Mouse (Mus musculus) right cerebral cortex, postnatal 10 days (tissue): ENCODE data around the gene Zswim7.
"Not testable (repeated sequence)": the region's sequence is repeated elsewhere in the genome, so short reads cannot be mapped to it uniquely, and the experiment has no call there.

Experiments
- DNase-seq, 2 experiments: peaks; one replicate each; pipeline ENCODE4 v3.0.0; 2021; ENCODE audit warnings: low spot score in 2 of 2

Gene Zswim7

DNA sequence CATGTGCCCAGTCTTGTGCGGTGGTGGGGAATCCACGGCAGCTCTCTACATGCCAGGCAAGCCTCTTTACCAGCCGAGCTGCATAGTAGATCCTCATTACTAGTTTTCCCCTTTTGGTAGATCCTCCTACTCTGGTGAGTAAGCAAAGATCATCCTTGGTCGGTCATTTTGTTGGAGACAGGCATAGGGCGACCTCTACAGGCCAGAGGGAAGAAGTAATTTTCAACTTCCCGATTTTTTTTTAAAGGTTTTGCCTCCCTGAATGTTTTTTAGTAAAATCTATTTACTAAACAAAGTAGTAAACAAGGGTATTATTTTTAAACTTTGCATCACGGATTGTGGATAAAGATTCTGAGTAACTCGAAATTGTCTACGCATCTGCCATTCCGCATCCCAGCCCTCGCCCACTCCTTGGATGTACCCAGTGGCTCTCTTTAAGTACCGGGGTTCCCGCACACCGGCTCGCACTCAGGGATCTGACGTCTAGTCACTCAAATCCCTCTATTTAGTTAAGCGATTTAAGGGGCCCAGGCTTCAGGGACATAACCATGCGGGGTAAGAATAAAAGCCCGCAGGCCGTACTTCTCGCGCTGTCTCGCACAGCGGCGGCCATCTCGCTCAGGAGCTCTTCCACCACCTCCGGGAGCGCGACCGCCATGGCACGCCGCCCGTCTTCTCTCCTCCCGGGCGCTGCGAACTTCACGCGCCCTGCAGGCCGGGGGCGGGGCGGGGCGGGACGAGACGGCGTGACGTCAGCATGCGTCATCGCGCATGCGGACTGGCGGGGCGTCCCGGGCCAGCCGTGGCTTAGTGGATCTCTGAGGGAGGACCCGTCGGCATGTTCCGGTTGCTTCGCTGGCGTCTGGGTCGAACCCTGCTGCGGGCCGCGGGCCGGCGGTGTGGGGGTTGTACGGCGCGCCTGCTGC lies at the start of gene Zswim7, which contains the start of gene Ttc19:
Zswim7 (minus strand) TSS at position 701 of the 926 bp plus-strand sequence.
Ttc19 (plus strand) TSS at position 799 of the 926 bp plus-strand sequence.
- peak; percentile 94 to 95 for DNase-seq

DNA sequence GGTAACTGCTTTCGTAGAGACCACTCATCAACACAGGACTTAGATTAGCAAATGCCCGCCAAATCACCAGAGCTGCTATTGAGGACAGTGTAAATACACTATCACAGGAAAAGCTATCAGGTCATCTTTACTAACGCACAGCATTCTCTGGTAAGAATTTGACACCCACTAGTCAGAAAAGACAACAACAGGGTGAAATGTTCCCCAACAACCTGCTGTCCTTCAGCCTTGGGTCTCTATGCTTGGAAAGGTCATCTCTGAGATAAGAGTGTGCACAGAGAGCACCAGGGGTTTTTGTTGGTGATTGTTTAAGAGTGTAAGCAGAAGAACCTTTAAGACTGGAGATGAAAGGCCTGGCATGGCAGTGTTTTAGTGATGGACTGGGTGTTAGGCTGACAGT lies 42.5 kb upstream of the Zswim7 start:
- DNase-seq, result no peak

DNA sequence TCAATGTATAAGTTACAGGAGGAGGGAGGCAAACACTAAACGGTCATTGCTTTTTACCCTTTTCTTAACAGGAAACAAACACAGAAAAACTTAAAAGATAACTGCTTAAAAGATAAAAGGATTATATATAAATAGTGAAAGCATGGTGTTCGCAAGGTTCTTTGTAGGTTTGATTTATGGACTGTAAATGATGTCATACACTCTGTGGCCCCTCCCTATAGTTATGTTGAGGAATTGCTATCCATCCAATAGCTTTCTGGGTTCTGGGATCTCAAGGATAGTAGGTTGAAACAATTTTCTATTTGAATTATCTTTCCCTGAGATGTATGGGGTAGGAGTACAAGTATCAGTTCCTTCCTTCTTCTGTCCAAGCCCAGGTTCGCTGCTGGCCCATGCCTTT lies 38.9 kb upstream of the Zswim7 start:
- DNase-seq, result no peak

DNA sequence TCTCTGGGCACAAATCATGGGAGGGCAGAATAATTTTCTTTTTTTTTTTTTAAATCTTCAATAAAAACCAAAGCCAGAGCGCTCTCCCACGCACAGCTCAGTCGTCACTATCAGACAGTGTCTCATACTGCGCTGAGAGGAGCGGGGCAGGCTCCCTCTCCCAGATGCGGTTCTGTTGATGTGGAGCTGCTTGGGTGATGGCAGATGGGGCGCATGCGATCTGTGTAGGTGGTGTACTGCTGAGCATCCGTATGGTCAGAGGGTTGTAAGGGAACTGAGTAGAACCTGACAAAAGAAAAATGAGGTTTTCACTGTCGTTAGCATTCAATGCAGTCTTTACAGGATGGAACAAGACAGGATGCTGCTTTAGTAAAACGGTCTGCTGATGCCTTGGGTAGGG lies 36.6 kb upstream of the Zswim7 start:
- DNase-seq, result peak; percentile 65 to 72

DNA sequence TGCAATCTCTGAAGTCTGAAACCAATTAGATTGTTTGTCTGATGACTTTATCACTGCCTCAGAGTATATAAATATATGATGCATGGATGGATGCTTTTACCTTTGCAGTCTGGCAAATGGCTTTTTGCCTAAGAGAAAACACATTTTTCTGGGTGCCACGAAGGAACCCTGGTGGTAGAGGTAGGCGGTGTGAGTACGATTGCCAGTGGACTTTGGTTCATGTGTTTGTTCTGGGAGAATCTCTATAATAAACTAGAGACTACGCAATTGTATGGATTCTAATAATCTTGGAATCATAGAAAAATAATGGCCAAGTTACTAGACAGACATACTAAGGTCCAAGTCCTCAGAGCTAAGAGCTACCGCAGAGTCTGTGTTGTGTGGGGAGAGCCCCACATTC lies 33.8 kb upstream of the Zswim7 start:
- DNase-seq, result no peak

DNA sequence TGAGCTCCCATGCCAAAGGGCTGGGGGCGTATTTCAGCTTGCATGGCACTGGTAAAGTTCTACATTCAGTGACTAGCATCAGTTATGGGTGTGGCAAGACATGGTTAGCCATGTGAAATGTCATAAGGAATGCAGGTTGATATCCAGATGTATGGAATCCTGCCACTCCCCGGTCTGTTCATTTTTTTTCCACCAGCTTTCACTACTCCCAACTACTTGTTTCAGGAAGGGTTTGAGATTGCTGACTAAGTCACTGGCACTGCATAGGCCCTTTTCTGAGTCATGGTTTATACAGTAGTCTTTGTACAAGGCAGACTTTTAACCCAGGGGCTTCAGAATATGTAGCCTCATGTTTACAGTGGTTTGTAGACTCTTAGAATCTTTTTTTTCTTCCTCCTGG lies 28.1 kb upstream of the Zswim7 start:
- DNase-seq, result no peak

DNA sequence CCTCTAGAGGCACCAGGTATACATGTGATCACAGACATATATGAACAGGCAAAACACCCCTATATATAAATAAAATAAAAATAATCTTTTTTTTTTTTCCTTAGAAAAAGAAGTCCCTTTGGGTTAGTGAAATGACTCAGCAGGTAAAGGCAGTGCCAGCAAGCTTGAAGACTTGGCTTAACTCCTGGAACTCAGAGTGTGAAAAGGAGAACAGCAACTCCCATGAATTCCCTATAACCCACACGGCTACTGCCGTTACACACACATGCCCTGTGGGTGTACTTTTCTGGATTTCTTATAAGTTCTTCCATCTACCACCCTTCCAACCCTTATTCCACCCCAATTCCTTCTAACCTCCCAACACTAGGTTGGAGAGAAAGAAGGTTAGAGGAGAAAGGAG lies 24.7 kb upstream of the Zswim7 start:
- DNase-seq, result no peak

DNA sequence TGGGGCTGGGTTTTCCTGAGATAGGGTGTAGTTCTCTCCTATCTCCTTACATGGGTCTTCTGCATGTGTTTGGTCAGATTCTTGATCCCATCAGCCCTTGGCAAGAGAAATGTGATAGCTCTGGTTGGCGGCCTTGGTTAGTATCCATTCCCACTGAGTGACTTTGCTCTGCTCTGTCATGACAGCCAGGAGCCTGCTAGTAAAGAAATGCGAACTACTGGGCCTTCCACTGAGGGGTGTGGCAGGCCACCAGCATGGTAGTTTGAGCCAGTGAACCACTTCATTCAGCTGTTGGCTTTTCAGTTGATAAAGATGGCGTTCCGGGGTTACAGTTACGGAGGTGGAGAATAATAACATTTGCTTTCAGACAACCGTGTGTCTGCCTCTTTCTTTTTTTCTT lies 17.7 kb upstream of the Zswim7 start:
- no peak for DNase-seq

DNA sequence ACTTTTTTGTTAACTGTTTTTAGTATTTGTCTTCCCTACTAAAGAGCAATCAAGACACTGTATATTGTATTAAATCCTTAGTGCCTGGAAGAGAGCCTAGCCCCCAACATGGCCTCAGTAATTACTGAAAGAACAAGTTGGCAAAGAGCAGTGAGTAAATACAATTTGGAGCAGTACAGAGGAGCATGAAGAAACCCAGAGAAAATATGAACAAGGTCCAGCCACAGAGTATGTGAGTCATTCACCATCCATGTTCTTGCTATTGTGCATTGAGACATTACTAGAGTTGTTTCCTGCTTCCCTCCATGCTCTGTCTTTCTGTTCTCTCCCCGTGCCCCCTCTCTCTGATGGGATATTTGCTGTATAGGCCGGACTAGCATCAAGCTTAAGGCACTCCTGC lies 12.9 kb upstream of the Zswim7 start:
- DNase-seq, result no peak

DNA sequence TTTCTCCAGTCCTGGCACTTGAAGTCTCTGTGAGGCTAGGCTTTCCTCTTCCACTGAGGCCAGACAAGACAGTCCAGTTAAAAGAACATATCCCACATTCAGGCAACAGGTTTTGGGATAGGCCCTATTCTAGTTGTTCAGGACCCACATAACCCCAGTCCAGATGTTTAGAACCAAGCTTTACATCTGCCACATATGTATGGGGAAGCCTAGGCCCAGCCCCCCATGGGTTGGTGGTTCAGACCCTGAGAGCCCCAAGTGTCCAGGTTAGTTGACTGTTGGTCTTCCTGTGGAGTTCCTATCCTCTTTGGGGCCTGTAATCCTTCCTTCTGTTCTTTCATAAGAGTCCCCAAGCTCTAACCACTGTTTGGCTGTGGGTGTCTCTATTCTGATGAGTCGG lies 6.5 kb upstream of the Zswim7 start:
- no peak for DNase-seq

DNA sequence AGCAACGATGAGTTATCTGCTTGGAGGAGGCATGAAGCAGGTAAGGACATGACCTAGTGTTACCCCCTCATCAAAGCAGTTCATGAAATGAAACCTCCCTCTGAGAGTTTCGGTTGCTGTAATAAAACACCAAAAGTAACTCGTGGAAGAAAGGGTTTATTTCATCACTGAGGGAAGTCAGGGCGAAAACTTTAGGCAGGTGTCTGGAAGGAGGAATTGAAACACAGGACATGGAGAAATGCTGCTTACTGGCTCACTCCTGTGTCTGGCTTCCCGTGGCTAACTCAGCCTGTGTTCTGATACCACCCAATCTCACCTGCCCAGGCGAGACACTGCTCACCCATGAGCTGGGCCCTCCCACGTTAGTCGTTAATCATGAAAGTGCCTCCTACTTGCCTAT lies 3.8 kb upstream of the Zswim7 start:
- no peak for DNase-seq

DNA sequence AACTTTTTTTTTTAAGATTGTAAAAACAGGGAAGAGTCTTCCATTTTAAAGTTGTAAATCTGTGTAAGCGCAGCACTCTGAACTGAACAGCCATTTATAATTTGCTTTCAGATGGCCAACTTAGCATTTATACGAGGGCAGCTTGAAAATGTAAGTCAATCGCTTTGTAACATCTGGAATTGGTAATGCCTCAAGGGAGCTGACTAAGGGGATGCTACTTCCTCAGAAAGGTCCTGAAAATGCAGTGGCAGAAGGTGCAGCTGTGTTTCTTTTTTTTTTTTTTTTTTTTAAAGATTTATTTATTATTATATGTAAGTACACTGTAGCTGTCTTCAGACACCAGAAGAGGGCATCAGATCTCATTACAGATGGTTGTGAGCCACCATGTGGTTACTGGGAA lies 2.8 kb upstream of the Zswim7 start:
- DNase-seq, result not testable (repeated sequence)

DNA sequence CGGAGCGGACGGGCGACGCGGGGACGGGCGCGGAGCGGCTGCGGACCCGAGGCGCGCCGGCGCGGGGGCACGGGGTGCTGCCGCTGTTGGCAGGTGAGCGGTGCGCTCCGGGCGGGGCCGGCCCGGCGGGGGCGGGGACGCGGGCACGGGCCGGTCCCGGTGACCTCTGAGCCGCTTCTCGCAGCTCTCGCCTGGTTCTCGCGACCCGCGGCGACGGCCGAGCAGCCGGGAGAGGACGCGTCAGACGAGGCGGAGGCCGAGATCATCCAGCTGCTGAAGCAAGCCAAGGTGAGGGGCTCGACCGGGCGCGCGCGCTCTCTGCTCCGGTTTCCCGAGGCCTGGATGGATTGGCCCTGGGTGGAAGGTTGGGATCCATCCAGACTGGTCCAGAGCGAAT lies 424 bp upstream of the Zswim7 start:
- peak; percentile 65 to 73 for DNase-seq

DNA sequence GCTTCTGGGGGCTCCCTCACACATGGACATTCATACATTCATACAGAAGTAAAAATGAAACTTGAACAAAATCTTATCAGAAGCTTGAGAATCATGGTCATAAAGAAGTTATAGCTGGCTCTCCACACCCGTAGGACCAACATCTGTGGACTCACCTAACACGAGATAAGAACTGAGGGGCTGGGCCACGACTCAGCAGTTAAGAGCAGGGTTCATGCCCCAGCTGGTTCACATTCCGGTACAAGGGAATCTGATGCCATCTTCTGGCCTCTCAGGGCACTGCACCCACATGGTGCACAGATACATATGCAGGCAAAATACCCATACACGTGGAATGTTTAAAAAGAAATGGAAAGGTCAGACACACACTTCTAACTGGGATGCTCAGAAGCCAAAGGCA lies 3.1 kb downstream of the Zswim7 start:
- peak; percentile 63 to 76 for DNase-seq

DNA sequence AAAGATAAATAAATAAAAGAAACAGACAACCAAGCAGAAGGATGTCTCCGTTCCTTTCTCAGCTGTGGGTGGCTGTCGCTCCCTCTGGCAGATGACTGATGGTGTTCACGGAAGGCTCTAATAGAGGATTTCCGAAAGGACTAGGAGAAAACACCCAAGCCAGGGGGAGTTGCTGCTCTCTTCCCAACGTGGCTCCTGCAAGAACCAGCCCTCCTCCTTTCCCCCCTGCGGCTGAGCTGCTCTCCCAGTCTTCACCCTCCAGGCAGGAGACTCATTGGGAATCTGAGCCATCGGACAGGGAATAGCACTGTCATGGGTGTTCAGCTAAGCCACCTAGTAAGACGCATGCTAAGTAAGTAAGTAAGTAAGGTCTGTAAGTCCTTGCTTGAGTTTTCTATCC lies 4.1 kb downstream of the Zswim7 start:
- DNase-seq, result no peak

DNA sequence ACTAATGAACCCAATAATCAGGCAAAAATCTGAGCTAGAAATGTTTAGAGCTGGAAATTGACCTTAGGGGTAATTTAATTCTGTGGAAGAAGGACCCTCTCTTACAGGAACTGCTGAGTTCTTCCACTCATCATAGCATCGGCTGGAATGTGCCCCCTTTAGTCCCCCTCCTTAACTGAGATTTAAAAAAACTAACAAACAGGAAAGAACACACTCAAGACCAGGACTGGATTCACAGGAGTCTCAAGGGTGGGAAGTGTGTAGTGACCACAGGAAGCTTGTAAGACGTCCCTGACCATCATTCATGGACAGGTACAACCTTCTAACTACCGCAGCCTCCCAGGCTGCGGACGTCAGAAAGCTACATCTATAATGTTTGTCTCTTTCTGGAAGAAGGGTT lies 10.3 kb downstream of the Zswim7 start:
- DNase-seq, result no peak

DNA sequence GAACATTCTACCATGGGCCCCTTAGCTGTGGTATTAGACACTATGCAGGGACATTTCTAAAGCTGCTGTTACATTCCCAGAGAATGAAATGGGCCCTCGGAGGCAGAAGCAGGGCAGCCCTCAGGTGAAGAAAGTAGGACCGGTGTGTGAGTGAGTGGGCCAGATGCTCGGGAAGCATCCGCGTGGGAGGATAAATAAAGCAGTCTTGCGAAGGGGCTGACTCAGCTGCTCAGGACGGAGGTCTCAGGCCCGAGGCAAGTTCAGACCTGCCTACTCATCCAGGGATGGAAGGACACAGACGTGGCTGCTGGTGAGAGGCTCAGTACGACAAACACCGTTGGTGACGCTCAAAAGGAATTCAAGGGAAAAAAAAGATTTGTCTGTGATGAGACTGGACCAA lies 12.1 kb downstream of the Zswim7 start:
- DNase-seq, result no peak

DNA sequence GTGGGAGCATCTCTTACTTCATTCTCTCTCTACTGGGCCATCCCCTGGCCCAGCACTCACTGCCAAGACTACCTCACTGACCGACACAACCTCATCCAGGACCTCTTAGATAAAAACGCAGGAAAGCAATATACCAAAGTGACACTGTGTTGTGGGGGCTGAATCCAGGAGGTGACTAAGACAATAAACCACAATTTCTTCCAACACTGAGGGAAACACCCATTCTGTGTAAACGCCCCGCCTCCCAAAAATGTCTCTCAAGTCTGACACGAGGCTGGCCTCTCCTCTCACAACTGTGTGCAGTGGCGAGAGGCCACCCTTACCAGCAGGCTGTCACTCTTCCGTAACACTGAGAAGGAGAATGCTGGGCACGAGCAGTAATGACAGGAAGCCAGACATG lies 12.8 kb downstream of the Zswim7 start:
- no peak for DNase-seq

DNA sequence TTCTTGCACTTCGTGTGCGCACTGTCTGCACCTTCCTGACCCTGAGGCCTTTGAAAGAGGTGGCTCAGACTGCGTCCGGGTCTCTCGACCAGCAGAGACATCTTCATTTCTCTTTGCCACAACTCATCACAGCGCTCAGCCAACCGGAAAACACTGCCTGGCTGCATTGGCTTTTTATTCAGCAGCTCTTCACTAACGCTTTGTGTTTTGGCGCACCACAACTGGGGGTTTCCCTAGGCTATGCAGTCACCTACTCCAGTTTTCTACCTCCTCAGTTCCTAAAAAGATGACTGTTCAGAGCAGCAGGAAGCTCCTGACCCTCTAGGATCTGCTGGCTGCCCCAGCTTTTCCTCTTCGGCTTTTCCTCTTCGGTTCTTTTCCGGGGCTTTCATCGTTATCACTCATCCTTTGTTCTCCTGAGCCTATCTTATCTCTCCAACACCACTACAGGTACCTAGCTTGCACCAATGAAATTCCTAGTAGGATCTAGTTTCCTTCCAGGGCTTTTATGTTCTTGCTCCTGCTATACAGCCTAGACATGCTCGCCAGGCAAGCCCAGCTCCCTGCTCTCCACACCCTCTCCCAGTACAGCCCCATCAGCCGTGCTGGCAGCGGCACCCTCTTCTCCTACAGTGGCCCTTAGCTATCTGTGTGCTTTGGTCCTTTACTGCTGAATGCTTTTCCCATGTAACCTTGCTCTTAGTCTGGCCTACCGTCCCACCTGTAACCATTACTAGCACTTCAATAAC lies 14.5 kb downstream of the Zswim7 start:
- DNase-seq, result no peak

DNA sequence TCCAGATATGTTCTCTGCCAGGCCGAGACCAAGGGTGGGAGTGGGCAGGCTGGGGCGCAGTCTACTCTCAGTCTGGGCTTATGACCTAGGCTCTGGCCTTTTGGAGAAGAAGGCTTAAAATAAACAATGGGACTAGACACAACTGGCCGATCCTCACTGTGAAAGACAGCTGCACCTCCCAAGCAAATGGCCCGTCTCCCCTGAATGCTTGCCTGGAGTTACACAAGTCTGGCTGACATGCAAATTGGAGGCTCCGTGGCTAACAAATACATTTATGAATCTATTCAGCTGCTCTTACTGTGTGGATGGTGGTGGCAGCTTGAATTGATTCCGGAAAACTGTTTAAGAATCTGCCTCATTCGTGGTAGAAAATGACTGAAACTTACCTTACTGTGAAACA lies 15.5 kb downstream of the Zswim7 start:
- DNase-seq, result no peak

DNA sequence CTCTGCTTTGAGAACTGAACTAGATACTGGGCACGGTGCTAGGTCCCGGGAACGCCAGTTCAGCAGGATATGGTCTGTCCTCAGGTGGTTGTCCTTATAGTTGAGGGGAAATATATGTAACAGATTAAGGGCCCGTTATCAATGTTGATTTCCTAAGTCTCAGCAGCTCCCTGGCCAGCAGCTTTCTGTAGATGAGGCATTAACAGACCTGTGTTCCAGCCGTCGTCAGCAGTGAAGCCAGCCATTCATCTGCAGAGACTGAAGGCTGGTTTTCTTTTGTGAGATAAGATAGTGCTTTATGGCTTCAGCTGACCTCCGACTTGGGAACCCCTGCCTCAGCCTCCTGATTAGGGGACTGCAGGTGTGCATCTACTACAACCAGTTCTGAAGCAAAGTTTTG lies 17.2 kb downstream of the Zswim7 start:
- DNase-seq, result no peak

DNA sequence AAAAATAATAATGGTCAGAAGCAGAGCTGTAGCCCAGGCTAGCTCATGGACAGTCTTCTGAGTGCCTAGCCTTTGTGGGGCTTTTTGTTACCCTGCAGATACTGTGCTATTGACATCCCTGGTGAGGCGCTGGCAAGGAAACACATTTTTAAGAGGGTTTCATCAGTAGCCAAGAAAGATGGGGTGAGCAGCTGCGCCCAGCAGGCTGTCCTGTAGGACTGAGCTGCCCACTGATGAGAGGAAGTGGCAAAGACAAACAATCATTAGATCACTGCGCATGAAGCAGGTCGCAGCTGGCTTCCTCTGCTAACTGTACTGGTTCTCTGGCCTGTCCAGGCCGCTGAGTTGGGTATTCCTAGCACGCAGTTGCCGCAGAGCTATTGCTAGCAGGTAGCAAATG lies 17.6 kb downstream of the Zswim7 start:
- peak; percentile 43 to 62 for DNase-seq

DNA sequence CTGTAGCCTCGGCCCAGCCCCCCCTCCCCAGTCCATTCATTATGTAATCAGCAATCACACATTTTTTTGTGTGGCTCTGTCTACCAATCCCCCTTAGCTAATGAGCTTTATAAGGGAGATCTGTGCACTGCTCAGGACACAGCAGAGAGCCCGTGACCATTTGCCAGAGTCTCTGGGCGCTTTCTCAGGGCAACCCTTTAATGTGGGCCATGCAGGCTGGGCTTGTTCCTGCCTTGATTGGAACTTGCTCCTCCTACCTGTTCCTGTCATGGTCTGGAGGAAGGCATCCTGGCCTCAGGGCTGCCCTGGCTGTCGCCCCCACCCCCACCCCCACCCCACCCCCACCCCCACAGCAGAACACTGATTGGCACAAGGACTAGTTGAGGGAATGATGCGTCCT lies 22.0 kb downstream of the Zswim7 start:
- no peak for DNase-seq
